Mouse (Mus musculus) forebrain, embryonic 11.5 days (tissue): Measurements from ENCODE around the gene Togaram2. TPM values are rescaled to one million over a fixed set of nuclear protein-coding genes. Genes with fewer than 3 reads are reported as not detected.

ENCODE experiments used
- ATAC-seq: fragments of 200-750 bp; cut with Nextera tagmentation; replicated peaks from 2 replicates; pipeline ENCODE4 v1.8.0; 2017; ENCODE audit warnings: moderate TSS enrichment; ENCODE audit not compliant: low FRiP score
- DNase-seq: peaks from one replicate; pipeline ENCODE4 v3.0.0-alpha.2; 2017; ENCODE audit warnings: low spot score
- H3K27ac ChIP-seq: fragments of 300-500 bp; sonication (generic); 2 replicates; pipeline ENCODE4 v1.5.1; 2014; ENCODE audit warnings: low read depth, low read length
- H3K27me3 ChIP-seq: fragments of 300-500 bp; sonication (generic); 2 replicates; pipeline ENCODE4 v1.6.1; 2014; ENCODE audit warnings: mild to moderate bottlenecking, low read length, mixed read lengths; ENCODE audit not compliant: control insufficient read depth, insufficient read depth
- H3K36me3 ChIP-seq: fragments of 300-500 bp; sonication (generic); 2 replicates; pipeline ENCODE4 v1.6.1; 2014; ENCODE audit warnings: mild to moderate bottlenecking, low read length, moderate library complexity, mixed read lengths; ENCODE audit not compliant: control insufficient read depth, insufficient read depth
- H3K4me1 ChIP-seq: fragments of 300-500 bp; sonication (generic); replicated peaks from 2 replicates; pipeline ENCODE4 v1.6.1; 2014; ENCODE audit warnings: low read length, mixed read lengths; ENCODE audit not compliant: control insufficient read depth, insufficient read depth
- H3K4me2 ChIP-seq: fragments of 300-500 bp; sonication (generic); 2 replicates; pipeline ENCODE4 v1.6.1; 2014; ENCODE audit warnings: low read depth, mild to moderate bottlenecking, low read length, moderate library complexity, mixed read lengths; ENCODE audit not compliant: severe bottlenecking
- H3K4me3 ChIP-seq: fragments of 300-500 bp; sonication (generic); 2 replicates; pipeline ENCODE4 v1.5.1; 2014; ENCODE audit warnings: low read depth, low read length
- H3K9ac ChIP-seq: fragments of 300-500 bp; sonication (generic); 2 replicates; pipeline ENCODE4 v1.6.1; 2014; ENCODE audit warnings: low read length
- H3K9me3 ChIP-seq: fragments of 300-500 bp; sonication (generic); 2 replicates; pipeline ENCODE4 v1.6.1; 2016; ENCODE audit warnings: low read length, mixed read lengths; ENCODE audit not compliant: control insufficient read depth
- WGBS: fragments of 180-500 bp; shearing (Covaris S2); extraction: QIAGEN DNeasy Blood & Tissue Kit; methylation state at CpG from one replicate; pipeline ENCODE4 v1.1.7; 2014; 5-methylcytosine and 5-hydroxymethylcytosine counted together
- polyA plus RNA-seq: library from polyadenylated mRNA; unstranded; fragments of >200 nt; fragmentation: Nextera tagmentation; extraction: Ambion mirVana; gene quantifications from 2 replicates; pipeline ENCODE4 v1.2.1, GENCODE M21; 2014

Togaram2 gene
- polyA plus RNA-seq, 1 experiment from 2014 or later, result 0.05 TPM

GRCm38 (mm10) chr17:71669511-71669910 lies 3.5 kb upstream of the Togaram2 start:
- H3K4me1 ChIP-seq, result no peaks in the 10 kb centered on the region; the same call in 1 of the 2 replicates
- ATAC-seq, result no peak
- no peak overlapping the region for H3K4me2 ChIP-seq
- no peaks in the 10 kb centered on the region for H3K27me3 ChIP-seq
- H3K4me3 ChIP-seq, result no peak overlapping the region
- H3K9ac ChIP-seq, result no peak overlapping the region
- no peak for DNase-seq
- H3K27ac ChIP-seq, result no peak overlapping the region
- 83% methylated on average over 5 of the region's 5 CpGs for WGBS
- no peaks in the 10 kb centered on the region for H3K9me3 ChIP-seq
- no peaks in the 10 kb centered on the region for H3K36me3 ChIP-seq

GRCm38 (mm10) chr17:71671840-71672546 lies 1.1 kb upstream of the Togaram2 start:
- Histone ChIP-seq H3K4me2 (no peak overlapping the region), H3K27me3 (no peaks in the 10 kb centered on the region), H3K4me1 (no peaks in the 10 kb centered on the region; the same call in 1 of the 2 replicates), H3K4me3 (no peak overlapping the region), H3K27ac (no peak overlapping the region), H3K9ac (no peak overlapping the region), H3K36me3 (no peaks in the 10 kb centered on the region), H3K9me3 (no peaks in the 10 kb centered on the region)
- no peak for ATAC-seq
- WGBS, result 59% methylated on average over 17 of the region's 17 CpGs
- peak; percentile 81 for DNase-seq

DNA sequence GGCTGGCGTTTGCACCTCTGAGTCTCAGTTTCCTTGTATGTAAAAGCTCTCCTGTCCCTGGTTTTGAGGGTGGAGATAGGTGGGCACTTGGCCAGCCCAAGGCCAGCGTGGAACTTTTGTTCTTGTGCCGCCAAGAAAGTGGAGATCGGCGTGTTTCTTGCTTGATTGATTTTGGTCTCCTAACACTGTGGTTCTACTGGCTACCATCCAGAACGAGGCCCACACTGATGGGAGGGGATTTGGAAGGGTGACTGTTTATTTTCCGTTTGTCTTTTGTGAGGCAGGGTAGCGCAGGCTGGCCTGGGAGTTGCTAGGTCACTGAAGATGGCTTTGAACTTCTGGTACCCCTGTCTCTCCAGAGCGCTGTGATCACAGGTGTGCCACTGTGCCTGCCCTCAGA lies 875 bp downstream of the Togaram2 start:
- Histone ChIP-seq H3K4me1 (no peaks in the 10 kb centered on the region; the same call in 1 of the 2 replicates), H3K36me3 (no peaks in the 10 kb centered on the region), H3K9me3 (no peaks in the 10 kb centered on the region), H3K27ac (no peak overlapping the region), H3K4me2 (no peak overlapping the region), H3K9ac (no peak overlapping the region), H3K4me3 (no peak overlapping the region), H3K27me3 (no peaks in the 10 kb centered on the region)
- ATAC-seq, result no peak
- WGBS, result 85% methylated on average over 9 of the region's 9 CpGs
- DNase-seq, result no peak

DNA sequence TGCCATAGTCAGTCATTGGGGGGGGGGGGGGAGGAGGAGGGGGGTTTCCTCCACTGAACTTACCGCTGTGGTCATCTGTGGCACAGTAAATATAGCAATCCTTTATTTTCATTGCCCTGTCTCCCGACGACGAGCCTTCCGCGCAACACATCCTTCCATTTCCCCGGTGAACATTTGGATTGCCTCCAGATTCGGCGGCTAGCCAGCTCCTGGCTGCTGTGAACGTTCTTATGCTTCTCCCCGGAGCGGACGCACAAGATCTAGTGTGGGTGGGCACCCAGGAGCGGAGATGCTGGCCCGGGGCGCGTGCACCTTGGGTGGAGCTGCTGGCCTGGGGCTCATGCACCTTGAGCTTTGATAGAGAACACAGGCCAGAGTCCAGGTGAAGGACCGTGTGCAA lies 1.8 kb downstream of the Togaram2 start:
- 95% methylated on average over 18 of the region's 18 CpGs for WGBS
- no peak for ATAC-seq
- no peak for DNase-seq
- Histone ChIP-seq H3K27me3 (no peaks in the 10 kb centered on the region), H3K4me1 (no peaks in the 10 kb centered on the region; the same call in 1 of the 2 replicates), H3K4me2 (no peak overlapping the region), H3K9ac (no peak overlapping the region), H3K4me3 (no peak overlapping the region), H3K9me3 (no peaks in the 10 kb centered on the region), H3K36me3 (no peaks in the 10 kb centered on the region), H3K27ac (no peak overlapping the region)

DNA sequence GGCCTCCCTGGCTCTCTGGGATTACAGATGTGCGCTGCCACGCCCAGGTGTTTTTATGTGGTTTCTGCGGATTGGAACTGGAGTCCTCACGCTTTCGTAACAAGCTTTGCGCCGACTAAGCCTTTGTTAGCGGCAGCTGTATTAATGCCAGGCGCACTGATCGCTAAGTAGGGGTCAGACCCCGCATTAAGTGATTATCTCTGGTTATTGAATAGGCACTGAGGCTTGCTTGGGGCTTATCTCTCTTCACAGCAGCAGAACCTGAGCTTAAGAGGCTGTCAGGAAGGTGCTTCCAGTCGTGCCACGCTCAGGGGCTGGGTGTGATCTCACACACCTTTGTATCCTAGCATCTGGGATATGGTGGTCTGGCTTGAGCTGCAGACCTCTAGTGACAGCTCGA lies 8.6 kb downstream of the Togaram2 start:
- no peak for ATAC-seq

GRCm38 (mm10) chr17:71682379-71682778 lies 9.3 kb downstream of the Togaram2 start:
- Histone ChIP-seq H3K4me3 (no peak overlapping the region), H3K36me3 (no peaks in the 10 kb centered on the region), H3K9ac (no peak overlapping the region), H3K4me1 (no peaks in the 10 kb centered on the region), H3K9me3 (no peaks in the 10 kb centered on the region), H3K27me3 (no peaks in the 10 kb centered on the region), H3K4me2 (no peak overlapping the region), H3K27ac (no peak overlapping the region)
- WGBS, result 86% methylated on average over 4 of the region's 4 CpGs
- DNase-seq (no peak), ATAC-seq (no peak)

More for the DNA sequence above, 8.6 kb downstream of the Togaram2 start:
- Histone ChIP-seq H3K4me3 (no peak overlapping the region), H3K4me1 (no peaks in the 10 kb centered on the region), H3K27me3 (no peaks in the 10 kb centered on the region), H3K9ac (no peak overlapping the region), H3K27ac (no peak overlapping the region), H3K36me3 (no peaks in the 10 kb centered on the region), H3K9me3 (no peaks in the 10 kb centered on the region), H3K4me2 (no peak overlapping the region)
- WGBS, result 79% methylated on average over 14 of the region's 14 CpGs
- DNase-seq, result no peak

DNA sequence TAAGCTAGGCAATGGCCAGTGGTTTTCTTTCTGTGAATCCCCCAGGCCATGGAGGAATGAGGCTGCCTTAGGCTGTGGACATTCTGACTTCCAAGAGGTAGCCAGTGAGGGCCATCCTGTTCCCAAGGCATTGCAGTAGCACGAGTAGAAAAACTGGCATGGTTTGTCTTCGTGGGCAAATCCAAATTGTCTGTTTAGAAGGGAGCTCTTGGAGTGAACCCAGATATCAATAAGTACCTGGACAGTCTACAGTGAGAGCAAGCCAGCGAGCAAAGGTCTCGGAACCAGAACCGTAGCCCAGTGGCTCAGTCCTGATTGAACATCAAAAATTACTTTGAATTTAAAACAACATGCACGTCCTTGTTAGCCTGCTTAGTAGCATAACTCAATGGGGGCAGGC lies 10.2 kb downstream of the Togaram2 start:
- Histone ChIP-seq H3K4me3 (no peak overlapping the region), H3K4me2 (no peak overlapping the region), H3K9ac (no peak overlapping the region), H3K9me3 (no peaks in the 10 kb centered on the region), H3K27me3 (no peaks in the 10 kb centered on the region), H3K4me1 (no peaks in the 10 kb centered on the region), H3K27ac (no peak overlapping the region), H3K36me3 (no peaks in the 10 kb centered on the region)
- no peak for ATAC-seq
- WGBS, result 95% methylated on average over 6 of the region's 6 CpGs
- no peak for DNase-seq

DNA sequence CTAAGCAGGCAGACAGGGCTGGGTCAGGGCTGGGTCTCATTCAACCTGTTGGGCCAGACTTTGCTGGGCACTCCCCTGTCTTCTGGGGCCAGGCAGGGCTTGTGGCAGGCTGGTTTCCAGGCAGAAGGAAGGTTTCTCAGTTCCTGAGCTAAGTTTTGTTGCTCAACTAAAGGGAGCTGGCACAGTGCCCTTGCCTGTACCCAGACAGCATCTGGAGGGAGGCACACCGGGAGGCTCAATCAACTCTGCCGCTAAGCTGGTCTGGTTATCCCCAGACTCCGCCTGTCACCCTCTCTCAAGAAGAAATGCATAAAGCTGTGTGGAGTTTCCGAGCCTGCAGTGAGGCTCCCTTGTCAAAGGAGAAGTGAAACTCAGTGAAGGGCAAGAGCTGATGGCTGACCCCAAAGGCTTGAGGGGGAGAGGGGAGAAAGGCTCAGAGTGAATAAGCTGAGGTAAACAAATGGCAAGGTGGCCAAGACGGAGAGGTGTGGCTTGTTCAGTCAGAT lies 11.1 kb downstream of the Togaram2 start:
- H3K4me2 ChIP-seq, result no peak overlapping the region
- H3K9ac ChIP-seq, result no peak overlapping the region
- H3K36me3 ChIP-seq, result no peaks in the 10 kb centered on the region

DNA sequence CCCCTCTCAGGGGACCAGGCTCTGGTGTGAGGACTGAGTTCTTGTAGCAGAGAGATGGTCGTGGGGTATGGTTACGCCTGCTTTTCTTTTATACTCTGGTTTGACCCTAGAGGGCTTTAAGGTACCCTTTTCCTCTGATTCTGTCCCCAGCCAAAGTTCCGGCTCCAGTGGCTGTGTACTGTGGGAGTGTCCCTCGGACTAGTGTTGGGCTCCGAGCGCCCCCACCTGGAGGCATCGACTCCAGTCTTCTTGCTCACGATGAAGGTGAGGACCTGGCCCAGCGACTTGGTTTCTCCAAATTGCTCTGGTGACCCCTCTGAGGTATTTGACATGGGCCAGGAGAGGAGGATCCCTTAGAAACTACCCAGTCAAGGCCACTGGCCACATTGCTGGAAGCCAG lies 14.4 kb downstream of the Togaram2 start:
- Histone ChIP-seq H3K4me1 (no peaks in the 10 kb centered on the region), H3K27me3 (no peaks in the 10 kb centered on the region), H3K9me3 (no peaks in the 10 kb centered on the region), H3K4me2 (no peak overlapping the region), H3K36me3 (no peaks in the 10 kb centered on the region), H3K27ac (no peak overlapping the region), H3K9ac (no peak overlapping the region), H3K4me3 (no peak overlapping the region)
- ATAC-seq (no peak), DNase-seq (no peak)
- 72% methylated on average over 9 of the region's 9 CpGs for WGBS

More for the DNA sequence above, 11.1 kb downstream of the Togaram2 start:
- no peak for DNase-seq
- no peak overlapping the region for H3K27ac ChIP-seq
- no peaks in the 10 kb centered on the region for H3K4me1 ChIP-seq
- 59% methylated on average over 5 of the region's 5 CpGs for WGBS
- no peaks in the 10 kb centered on the region for H3K9me3 ChIP-seq
- no peak for ATAC-seq
- H3K27me3 ChIP-seq, result no peaks in the 10 kb centered on the region
- H3K4me3 ChIP-seq, result no peak overlapping the region
